Mouse (Mus musculus): ENCODE data around the gene Gm11172.

DNA sequence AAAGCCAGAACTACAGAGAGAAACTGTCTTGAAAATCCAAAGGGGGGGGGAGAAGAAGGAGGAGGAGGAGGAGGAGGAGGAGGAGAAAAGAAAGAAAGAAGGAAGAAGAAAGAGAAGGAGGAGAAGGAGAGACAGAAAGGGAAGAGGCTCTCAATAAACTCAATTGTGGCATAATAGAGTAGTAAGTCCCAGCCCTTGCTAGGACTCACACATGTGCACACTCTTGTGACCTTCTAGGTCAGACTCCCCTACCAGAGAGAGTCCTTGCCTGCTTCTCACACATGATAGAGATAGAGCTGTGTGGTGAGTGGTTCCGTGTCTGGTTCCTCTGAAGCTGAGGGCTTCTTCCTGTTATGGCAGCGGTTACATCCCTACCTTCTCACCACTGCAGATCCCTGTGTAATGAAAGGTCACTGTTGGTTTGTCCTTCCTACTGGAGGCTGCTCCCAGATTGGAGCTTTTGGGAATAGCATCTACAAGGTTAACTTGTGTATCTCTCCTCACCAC lies at the start of gene Gm11172:
- TF ChIP-seq CTCF (IDR thresholded peaks at IDR 0.05; ENCODE audit: low read depth) (no peak), EP300 (IDR thresholded peaks at IDR 0.05; ENCODE audit: low read depth) (no peak)
